Mouse (Mus musculus): ENCODE results near the gene Tcf7l2. TPM values are rescaled to one million over a fixed set of nuclear protein-coding genes. Genes with fewer than 3 reads are reported as not detected.

Gene Tcf7l2
- polyA plus RNA-seq, 1 experiment from 2014 or later: 142 TPM

DNA sequence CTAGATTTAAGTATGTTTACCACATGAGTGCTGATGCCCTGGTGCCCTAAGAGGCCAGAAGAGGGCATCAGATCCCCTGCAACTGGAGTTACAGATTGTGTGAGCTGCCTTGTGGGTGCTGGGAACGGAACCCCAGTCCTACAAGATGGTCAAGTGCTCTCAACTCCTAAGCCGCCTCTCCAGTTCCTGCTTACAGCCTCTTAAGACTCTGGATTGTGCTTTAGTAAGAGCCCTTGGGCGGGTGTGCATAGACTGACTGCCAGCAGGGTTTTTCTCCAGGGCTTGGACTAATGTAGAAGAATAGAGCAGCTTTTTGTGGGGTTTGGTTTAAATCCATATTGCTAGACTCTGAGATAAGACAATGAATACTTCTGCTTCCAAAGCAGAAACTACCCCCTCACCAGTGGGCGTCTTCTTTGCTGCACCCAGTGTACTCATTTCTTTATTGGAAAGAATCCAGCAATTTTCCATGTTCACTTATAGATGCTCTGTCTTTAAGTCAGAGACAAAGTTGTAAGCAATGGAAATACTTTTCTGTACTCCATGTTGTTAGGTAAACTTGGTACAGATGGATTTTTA, 92.3 kb downstream of the Tcf7l2 start:
- H3K36me3 ChIP-seq: peaks cover 6% of the 10 kb centered on the region; the same call in 1 of the 2 replicates
- H3K9me3 ChIP-seq: no peaks in the 10 kb centered on the region
- H3K27me3 ChIP-seq: no peaks in the 10 kb centered on the region
- H3K27ac ChIP-seq: peak overlapping the region; percentile 44
- H3K9ac ChIP-seq: no peak overlapping the region
- H3K4me3 ChIP-seq: no peak overlapping the region
- no peak for ATAC-seq (ENCODE audit: insufficient number of reproducible peaks, insufficient read depth, low FRiP score, low TSS enrichment, low read depth)
- WGBS: 87% methylated on average over 4 of the region's 4 CpGs
- H3K4me2 ChIP-seq: no peak overlapping the region
- H3K4me1 ChIP-seq: peaks cover 78% of the 10 kb centered on the region

DNA sequence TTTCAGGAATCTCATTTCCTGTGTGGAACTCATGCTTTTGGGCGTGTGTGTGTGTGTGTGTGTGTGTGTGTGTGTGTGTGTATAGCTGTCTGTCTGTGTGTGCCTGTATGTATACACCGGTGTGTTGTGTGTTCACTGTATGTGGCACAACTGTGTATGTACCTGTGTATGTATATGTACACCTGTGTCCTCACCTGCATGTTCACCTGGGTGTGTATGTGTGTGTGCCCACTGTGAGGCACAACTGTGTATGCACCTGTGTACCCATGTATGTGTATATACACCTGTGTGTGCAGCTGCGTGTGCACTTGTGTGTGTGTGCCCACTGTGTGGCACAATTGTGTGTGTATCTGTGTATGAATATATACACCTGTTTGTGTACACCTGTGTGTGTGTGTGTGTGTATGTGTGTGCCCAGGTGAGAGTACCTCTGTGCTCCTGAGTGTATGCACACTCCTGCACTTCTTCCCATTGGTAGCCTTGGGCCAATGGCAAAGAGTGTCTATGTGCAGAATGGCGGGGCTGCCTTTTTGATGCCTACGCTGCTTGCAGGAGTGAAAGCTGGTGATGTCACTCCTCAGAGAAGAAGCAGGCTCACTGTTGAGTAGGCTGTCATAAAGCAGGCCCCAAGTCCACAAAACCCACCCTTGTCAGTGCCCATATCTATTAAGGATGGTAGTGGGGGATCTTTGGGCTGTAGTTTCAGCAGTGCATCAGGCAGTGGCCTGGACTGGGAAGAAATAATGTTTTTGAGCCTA, 95.5 kb downstream of the Tcf7l2 start:
- Histone ChIP-seq H3K4me2 (no peak overlapping the region), H3K4me3 (no peak overlapping the region), H3K9me3 (no peaks in the 10 kb centered on the region), H3K36me3 (peaks cover 2% of the 10 kb centered on the region; the same call in 1 of the 2 replicates), H3K4me1 (peaks cover 80% of the 10 kb centered on the region), H3K27ac (peak overlapping the region; percentile 84), H3K27me3 (no peaks in the 10 kb centered on the region), H3K9ac (no peak overlapping the region)
- 69% methylated on average over 5 of the region's 5 CpGs for WGBS
- ATAC-seq (ENCODE audit: insufficient number of reproducible peaks, insufficient read depth, low FRiP score, low TSS enrichment, low read depth): no peak

- H3K4me2 ChIP-seq: peak overlapping the region; percentile 43
- no peak overlapping the region for H3K4me3 ChIP-seq
- no peaks in the 10 kb centered on the region for H3K27me3 ChIP-seq
- no peak for ATAC-seq (ENCODE audit: insufficient number of reproducible peaks, insufficient read depth, low FRiP score, low TSS enrichment, low read depth)
- H3K36me3 ChIP-seq: peaks cover 2% of the 10 kb centered on the region; the same call in 1 of the 2 replicates
- H3K4me1 ChIP-seq: peaks cover 77% of the 10 kb centered on the region
- H3K27ac ChIP-seq: peak overlapping the region; percentile 84
- no peaks in the 10 kb centered on the region for H3K9me3 ChIP-seq
- WGBS: 6% methylated on average over 9 of the region's 9 CpGs
- H3K9ac ChIP-seq: no peak overlapping the region
These were observed 96.3 kb downstream of the Tcf7l2 start for GRCm38 (mm10) chr19:55837924-55838323.

- Histone ChIP-seq H3K4me1 (peaks cover 79% of the 10 kb centered on the region), H3K9me3 (no peaks in the 10 kb centered on the region), H3K27me3 (no peaks in the 10 kb centered on the region), H3K9ac (no peak overlapping the region), H3K4me3 (no peak overlapping the region), H3K27ac (peak overlapping the region; percentile 84), H3K36me3 (peaks cover 2% of the 10 kb centered on the region; the same call in 1 of the 2 replicates), H3K4me2 (peak overlapping the region; percentile 43)
- WGBS: 44% methylated on average over 5 of the region's 5 CpGs
- ATAC-seq (ENCODE audit: insufficient number of reproducible peaks, insufficient read depth, low FRiP score, low TSS enrichment, low read depth): no peak
These were observed 96.9 kb downstream of the Tcf7l2 start for GRCm38 (mm10) chr19:55838389-55839035.

GRCm38 (mm10) chr19:55839036-55839555, 97.5 kb downstream of the Tcf7l2 start:
- Histone ChIP-seq H3K9ac (no peak overlapping the region), H3K4me2 (0 out of 2 replicates have a peak overlapping the region, but pooled peaks have one; percentile 43), H3K36me3 (peaks cover 2% of the 10 kb centered on the region; the same call in 1 of the 2 replicates), H3K4me3 (no peak overlapping the region), H3K4me1 (peaks cover 80% of the 10 kb centered on the region), H3K27ac (peak overlapping the region; percentile 84), H3K27me3 (no peaks in the 10 kb centered on the region), H3K9me3 (no peaks in the 10 kb centered on the region)
- ATAC-seq (ENCODE audit: insufficient number of reproducible peaks, insufficient read depth, low FRiP score, low TSS enrichment, low read depth): no peak
- WGBS: 37% methylated on average over 10 of the region's 10 CpGs

DNA sequence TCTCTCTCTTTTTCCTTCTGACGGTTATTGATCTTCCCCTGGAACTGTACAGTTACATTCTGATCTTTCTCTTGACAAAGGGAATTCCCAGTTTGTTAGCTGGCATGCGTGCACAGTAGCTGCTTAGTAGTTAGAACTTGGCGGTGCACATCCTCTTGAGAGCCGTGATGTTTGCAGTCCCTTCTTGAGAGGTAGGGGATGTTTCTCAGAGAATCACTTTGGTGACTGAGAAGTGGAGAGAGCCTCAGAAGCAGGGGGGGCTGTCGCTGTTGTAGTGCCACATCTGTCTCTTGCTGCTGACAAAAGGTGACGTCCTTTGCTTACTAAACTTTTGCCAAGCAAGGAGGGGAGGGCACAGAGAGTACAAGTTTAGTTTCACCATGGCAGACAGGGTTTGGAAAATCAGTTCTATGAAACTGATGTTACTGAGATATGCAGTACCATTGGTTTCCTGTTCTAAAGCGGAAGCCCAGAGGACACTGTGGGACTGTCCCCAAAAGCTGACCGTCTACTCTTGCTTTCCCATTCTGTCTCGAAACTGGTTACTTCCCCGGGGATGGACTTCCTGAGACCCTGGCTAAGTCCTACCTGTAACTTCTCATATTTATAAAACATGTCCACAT, 99.0 kb downstream of the Tcf7l2 start:
- Histone ChIP-seq H3K27me3 (no peaks in the 10 kb centered on the region), H3K4me2 (no peak overlapping the region), H3K4me3 (no peak overlapping the region), H3K4me1 (peaks cover 93% of the 10 kb centered on the region), H3K27ac (0 out of 2 replicates have a peak overlapping the region, but pooled peaks have one; percentile 7), H3K36me3 (0 out of 2 replicates have a peak, but pooled peaks cover 4% of the 10 kb centered on the region), H3K9me3 (no peaks in the 10 kb centered on the region), H3K9ac (no peak overlapping the region)
- 75% methylated on average over 10 of the region's 10 CpGs for WGBS
- no peak for ATAC-seq (ENCODE audit: insufficient number of reproducible peaks, insufficient read depth, low FRiP score, low TSS enrichment, low read depth)

GRCm38 (mm10) chr19:55842046-55842445, 100.4 kb downstream of the Tcf7l2 start:
- no peaks in the 10 kb centered on the region for H3K27me3 ChIP-seq
- no peak overlapping the region for H3K4me3 ChIP-seq
- no peak overlapping the region for H3K9ac ChIP-seq
- no peak overlapping the region for H3K4me2 ChIP-seq
- H3K4me1 ChIP-seq: peaks cover 90% of the 10 kb centered on the region
- H3K36me3 ChIP-seq: 0 out of 2 replicates have a peak, but pooled peaks cover 4% of the 10 kb centered on the region
- no peaks in the 10 kb centered on the region for H3K9me3 ChIP-seq
- no peak overlapping the region for H3K27ac ChIP-seq
- ATAC-seq (ENCODE audit: insufficient number of reproducible peaks, insufficient read depth, low FRiP score, low TSS enrichment, low read depth): no peak
- WGBS: 74% methylated on average over 7 of the region's 7 CpGs

- peaks cover 79% of the 10 kb centered on the region for H3K4me1 ChIP-seq
- WGBS: 40% methylated on average over 11 of the region's 11 CpGs
- ATAC-seq (ENCODE audit: insufficient number of reproducible peaks, insufficient read depth, low FRiP score, low TSS enrichment, low read depth): no peak
These were observed 101.7 kb downstream of the Tcf7l2 start for GRCm38 (mm10) chr19:55843111-55843887.

DNA sequence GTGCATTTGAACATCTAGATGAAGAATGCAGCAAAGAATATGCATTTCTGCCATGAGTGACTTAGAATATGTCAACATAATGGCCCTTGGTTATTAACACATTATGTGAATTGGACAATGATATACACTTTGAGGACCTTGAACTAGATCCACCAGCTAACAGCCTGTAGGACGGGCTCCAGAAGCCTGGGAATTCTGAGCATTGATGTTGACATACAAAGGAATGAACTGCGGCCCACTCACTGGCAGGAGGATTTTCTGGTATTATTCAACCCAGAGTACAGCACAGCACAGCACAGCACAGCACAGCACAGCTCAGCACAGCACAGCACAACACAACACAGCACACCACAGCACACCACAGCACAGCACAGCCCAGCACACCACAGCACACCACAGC, 104.1 kb downstream of the Tcf7l2 start:
- ATAC-seq (ENCODE audit: insufficient number of reproducible peaks, insufficient read depth, low FRiP score, low TSS enrichment, low read depth): no peak
- 78% methylated on average over 2 of the region's 2 CpGs for WGBS
- peaks cover 67% of the 10 kb centered on the region for H3K4me1 ChIP-seq

More at GRCm38 (mm10) chr19:55843111-55843887, 101.7 kb downstream of the Tcf7l2 start:
- no peak overlapping the region for H3K9ac ChIP-seq
- no peaks in the 10 kb centered on the region for H3K27me3 ChIP-seq
- H3K4me3 ChIP-seq: no peak overlapping the region
- H3K4me2 ChIP-seq: no peak overlapping the region
- H3K36me3 ChIP-seq: 0 out of 2 replicates have a peak, but pooled peaks cover 4% of the 10 kb centered on the region
- H3K27ac ChIP-seq: peak overlapping the region; percentile 84
- no peaks in the 10 kb centered on the region for H3K9me3 ChIP-seq

GRCm38 (mm10) chr19:55846256-55846655, 104.6 kb downstream of the Tcf7l2 start:
- H3K9ac ChIP-seq: no peak overlapping the region
- H3K9me3 ChIP-seq: no peaks in the 10 kb centered on the region
- no peak for ATAC-seq (ENCODE audit: insufficient number of reproducible peaks, insufficient read depth, low FRiP score, low TSS enrichment, low read depth)
- 0 out of 2 replicates have a peak, but pooled peaks cover 4% of the 10 kb centered on the region for H3K36me3 ChIP-seq
- peaks cover 61% of the 10 kb centered on the region for H3K4me1 ChIP-seq
- WGBS: 68% methylated on average over 6 of the region's 6 CpGs
- no peaks in the 10 kb centered on the region for H3K27me3 ChIP-seq
- 0 out of 2 replicates have a peak overlapping the region, but pooled peaks have one; percentile 4 for H3K27ac ChIP-seq
- no peak overlapping the region for H3K4me3 ChIP-seq
- H3K4me2 ChIP-seq: no peak overlapping the region

More for the DNA sequence above, 104.1 kb downstream of the Tcf7l2 start:
- Histone ChIP-seq H3K9me3 (no peaks in the 10 kb centered on the region), H3K9ac (no peak overlapping the region; the same call in 1 of the 2 replicates), H3K27me3 (no peaks in the 10 kb centered on the region), H3K4me2 (no peak overlapping the region), H3K4me3 (no peak overlapping the region), H3K36me3 (0 out of 2 replicates have a peak, but pooled peaks cover 4% of the 10 kb centered on the region), H3K27ac (0 out of 2 replicates have a peak overlapping the region, but pooled peaks have one; percentile 4)
